In the genomic region with DNA sequence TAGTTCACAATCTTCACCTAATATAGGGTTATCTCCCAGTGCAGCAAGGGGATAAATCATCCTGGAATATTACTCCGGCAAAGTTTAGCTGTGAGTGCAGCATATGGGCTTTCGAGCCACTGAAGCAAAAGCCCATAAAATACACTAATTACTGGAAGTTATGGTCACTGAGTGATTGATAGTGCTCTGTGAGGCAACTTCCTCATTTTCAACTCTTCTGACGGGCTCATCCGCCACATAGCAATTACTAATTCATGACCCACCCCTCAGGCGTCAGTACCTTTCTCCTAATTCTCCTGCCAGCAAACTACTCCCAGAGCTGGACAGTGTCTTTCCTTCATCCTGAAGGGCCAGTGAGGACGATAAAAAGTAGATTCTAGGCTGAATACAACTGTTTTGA, we compare ENCODE assay signal across 16 mouse cellular contexts.
A peak's percentile ranks its signal among the peaks of the same experiment; 100 is the strongest.
DNase-seq lines count a peak whose midpoint lies in the region; ATAC-seq lines count a peak whose summit lies in the region.
"Had no signal": no experiment of that assay in that cellular context is flagged by ENCODE, and none has a peak within 500 bp of the region (broad histone marks: within the 10 kb centered on the region; RNA-seq: fewer than 3 reads in every experiment).

No protein-coding gene starts in this region.

- H3K27ac ChIP-seq in kidney, embryonic 14.5 days (ENCODE audit: low read depth, low read length), result no peak overlapping the region
- H3K27ac ChIP-seq in hindbrain, embryonic 11.5 days (ENCODE audit: low read depth, low read length), result no peak overlapping the region
- H3K27ac ChIP-seq in intestine, embryonic 16.5 days (ENCODE audit: low read length), result no peak overlapping the region
- H3K27ac ChIP-seq: limb, embryonic 15.5 days had no signal

- DNase-seq in kidney, adult 11 months, result no peak
- DNase-seq in spleen, postnatal 36 days (ENCODE audit: low spot score in 2 of 2), result peak; percentile 18 to 24
- no peak for DNase-seq in spleen, postnatal 10 days (ENCODE audit: low spot score in 2 of 2)
- DNase-seq in hindlimb bud, embryonic 11.5 days (ENCODE audit: extremely low spot score, low read depth, low spot score), result peak; percentile 53
- no peak for DNase-seq in hindbrain, embryonic 11.5 days (ENCODE audit: low spot score)
- DNase-seq: cerebellum, postnatal 25 days; kidney, adult 8-10 months; layer of hippocampus, adult 9-11 months; liver, postnatal 0 days; spleen, adult 18-20 months; thymus, postnatal 36 days had no signal

- H3K4me1 ChIP-seq in kidney, embryonic 14.5 days (ENCODE audit: control insufficient read depth, insufficient read depth, low read length), result peaks cover 14% of the 10 kb centered on the region
- no peaks in the 10 kb centered on the region; the same call in none of the 2 replicates for H3K4me1 ChIP-seq in hindbrain, embryonic 11.5 days (replicated peaks; ENCODE audit: control insufficient read depth, insufficient read depth, low read length)
- H3K4me1 ChIP-seq in intestine, embryonic 16.5 days (ENCODE audit: control insufficient read depth, insufficient read depth, low read length), result peaks cover 4% of the 10 kb centered on the region; the same call in 1 of the 2 replicates
- H3K4me1 ChIP-seq: limb, embryonic 15.5 days had no signal

- no peak overlapping the region for H3K9ac ChIP-seq in kidney, embryonic 14.5 days (ENCODE audit: low read depth, low read length)
- no peak overlapping the region for H3K9ac ChIP-seq in hindbrain, embryonic 11.5 days (ENCODE audit: low read depth, low read length)
- H3K9ac ChIP-seq in intestine, embryonic 16.5 days (ENCODE audit: low read depth, low read length), result no peak overlapping the region
- H3K9ac ChIP-seq: hindbrain, embryonic 12.5 days; limb, embryonic 15.5 days; liver, postnatal 0 days had no signal

- peak; percentile 43; the same call in 1 of the 2 replicates for ATAC-seq in kidney, embryonic 14.5 days (ENCODE audit: low FRiP score, low TSS enrichment)
- ATAC-seq in hindbrain, embryonic 11.5 days (ENCODE audit: low FRiP score), result no peak
- no peak for ATAC-seq in intestine, embryonic 16.5 days
- ATAC-seq: activated CD4-positive, CD25-positive, alpha-beta regulatory T cell, adult 4 months; liver, postnatal 0 days had no signal

- WGBS in kidney, embryonic 14.5 days, result 20% methylated on average over 6 of the region's 6 CpGs
- WGBS in hindbrain, embryonic 11.5 days, result 67% methylated on average over 6 of the region's 6 CpGs
- 42% methylated on average over 6 of the region's 6 CpGs for WGBS in intestine, embryonic 16.5 days

- H3K27me3 ChIP-seq in kidney, embryonic 14.5 days (ENCODE audit: control insufficient read depth, insufficient read depth, low read length), result no peaks in the 10 kb centered on the region
- no peaks in the 10 kb centered on the region for H3K27me3 ChIP-seq in hindbrain, embryonic 11.5 days (ENCODE audit: control insufficient read depth, insufficient read depth, low read length)
- H3K27me3 ChIP-seq in intestine, embryonic 16.5 days (replicated peaks; ENCODE audit: control insufficient read depth, insufficient read depth, low read length), result no peaks in the 10 kb centered on the region
- H3K27me3 ChIP-seq: hindbrain, embryonic 12.5 days; limb, embryonic 15.5 days had no signal

- no peak overlapping the region for H3K4me2 ChIP-seq in kidney, embryonic 14.5 days (replicated peaks; ENCODE audit: low read depth, low read length)
- no peak overlapping the region for H3K4me2 ChIP-seq in hindbrain, embryonic 11.5 days (replicated peaks; ENCODE audit: low read depth, low read length)
- H3K4me2 ChIP-seq in intestine, embryonic 16.5 days (ENCODE audit: low read depth, low read length), result no peak overlapping the region
- H3K4me2 ChIP-seq: hindbrain, embryonic 12.5 days; limb, embryonic 15.5 days had no signal

- no peaks in the 10 kb centered on the region for H3K9me3 ChIP-seq in kidney, embryonic 14.5 days (ENCODE audit: control insufficient read depth, low read length)
- H3K9me3 ChIP-seq in hindbrain, embryonic 11.5 days (ENCODE audit: control insufficient read depth, low read length), result no peaks in the 10 kb centered on the region
- no peaks in the 10 kb centered on the region for H3K9me3 ChIP-seq in intestine, embryonic 16.5 days (ENCODE audit: control insufficient read depth, low read length)
- H3K9me3 ChIP-seq: hindbrain, embryonic 12.5 days; limb, embryonic 15.5 days had no signal

- peaks cover 5% of the 10 kb centered on the region for H3K36me3 ChIP-seq in kidney, embryonic 14.5 days (ENCODE audit: control insufficient read depth, insufficient read depth, low read length)
- no peaks in the 10 kb centered on the region for H3K36me3 ChIP-seq in hindbrain, embryonic 11.5 days (ENCODE audit: control insufficient read depth, insufficient read depth, low read length)
- H3K36me3 ChIP-seq in intestine, embryonic 16.5 days (ENCODE audit: control insufficient read depth, insufficient read depth, low read length), result no peaks in the 10 kb centered on the region

- no peak overlapping the region for H3K4me3 ChIP-seq in kidney, embryonic 14.5 days (ENCODE audit: low read length)
- no peak overlapping the region for H3K4me3 ChIP-seq in hindbrain, embryonic 11.5 days (ENCODE audit: low read depth, low read length)
- no peak overlapping the region for H3K4me3 ChIP-seq in intestine, embryonic 16.5 days (ENCODE audit: low read length)
- H3K4me3 ChIP-seq: hindbrain, embryonic 12.5 days; limb, embryonic 15.5 days had no signal

Comparison
In these comparisons a context has a peak if more than half of its experiments do, and no peak if none do; other contexts are left out.
1. DNase-seq: peak in spleen, postnatal 36 days (2 of 2) and hindlimb bud, embryonic 11.5 days (single experiment); none in kidney, adult 11 months (single experiment), spleen, postnatal 10 days (0 of 2) and hindbrain, embryonic 11.5 days (single experiment).